Mouse (Mus musculus) midbrain, embryonic 10.5 days (tissue): Measurements from ENCODE around the gene Sv2c. TPM values are rescaled to one million over a fixed set of nuclear protein-coding genes. Genes with fewer than 3 reads are reported as not detected.
"Not testable (repeated sequence)": the region's sequence is repeated elsewhere in the genome, so short reads cannot be mapped to it uniquely, and the experiment has no call there.

Experiments
- DNase-seq: peaks from one replicate; pipeline ENCODE4 v3.0.0-alpha.2; 2017; ENCODE audit warnings: low spot score
- H3K27ac ChIP-seq: fragments of 300-500 bp; sonication (generic); replicated peaks from 2 replicates; pipeline ENCODE4 v1.5.1; 2016; ENCODE audit warnings: mild to moderate bottlenecking
- H3K27me3 ChIP-seq: fragments of 300-500 bp; sonication (generic); 2 replicates; pipeline ENCODE4 v1.6.1; 2016; ENCODE audit warnings: low read depth, mild to moderate bottlenecking; ENCODE audit not compliant: poor library complexity, severe bottlenecking
- H3K36me3 ChIP-seq: fragments of 300-500 bp; sonication (generic); 2 replicates; pipeline ENCODE4 v1.6.1; 2016; ENCODE audit warnings: mild to moderate bottlenecking, moderate library complexity
- H3K4me1 ChIP-seq: fragments of 300-500 bp; sonication (generic); 2 replicates; pipeline ENCODE4 v1.6.1; 2016
- H3K4me3 ChIP-seq: fragments of 300-500 bp; sonication (generic); 2 replicates; pipeline ENCODE4 v1.5.1; 2016; ENCODE audit warnings: mild to moderate bottlenecking, moderate library complexity
- H3K9me3 ChIP-seq: fragments of 300-500 bp; sonication (generic); replicated peaks from 2 replicates; pipeline ENCODE4 v1.6.1; 2016; ENCODE audit warnings: mild to moderate bottlenecking
- whole genome bisulfite sequencing: fragments of 180-500 bp; shearing (Covaris S2); methylation state at CpG from one replicate; pipeline ENCODE4 v1.1.7; 2016; 5-methylcytosine and 5-hydroxymethylcytosine counted together
- polyA plus RNA-seq: library from polyadenylated mRNA; unstranded; fragments of >200 nt; fragmentation: Nextera tagmentation; extraction: Ambion mirVana; gene quantifications from 2 replicates; pipeline ENCODE4 v1.2.1, GENCODE M21; 2016

Sv2c gene
- polyA plus RNA-seq, 1 experiment from 2014 or later = 1.2 TPM

- no peak overlapping the region for H3K27ac ChIP-seq
- H3K9me3 ChIP-seq = no peaks in the 10 kb centered on the region
- no peak overlapping the region for H3K4me3 ChIP-seq
- 87% methylated on average over 9 of the region's 9 CpGs for WGBS
- DNase-seq = no peak
- H3K27me3 ChIP-seq = no peaks in the 10 kb centered on the region
- no peaks in the 10 kb centered on the region for H3K4me1 ChIP-seq
- no peaks in the 10 kb centered on the region for H3K36me3 ChIP-seq
Observed at GRCm38 (mm10) chr13:95988181-95988580, 144.2 kb downstream of the Sv2c start.

GRCm38 (mm10) chr13:95987147-95987546 is 145.2 kb downstream of the Sv2c start:
- H3K4me1 ChIP-seq = no peaks in the 10 kb centered on the region
- no peaks in the 10 kb centered on the region for H3K36me3 ChIP-seq
- H3K27me3 ChIP-seq = no peaks in the 10 kb centered on the region
- 85% methylated on average over 5 of the region's 5 CpGs for WGBS
- H3K27ac ChIP-seq = no peak overlapping the region
- no peaks in the 10 kb centered on the region for H3K9me3 ChIP-seq
- no peak for DNase-seq
- H3K4me3 ChIP-seq = no peak overlapping the region

GRCm38 (mm10) chr13:95986375-95986774 is 146.0 kb downstream of the Sv2c start:
- no peaks in the 10 kb centered on the region for H3K36me3 ChIP-seq
- 0 out of 2 replicates have a peak, but pooled peaks cover under 1% of the 10 kb centered on the region for H3K4me1 ChIP-seq
- no peaks in the 10 kb centered on the region for H3K27me3 ChIP-seq
- 70% methylated on average over 13 of the region's 13 CpGs for WGBS
- H3K27ac ChIP-seq = no peak overlapping the region
- peak; percentile 33 for DNase-seq
- no peak overlapping the region for H3K4me3 ChIP-seq
- no peaks in the 10 kb centered on the region for H3K9me3 ChIP-seq

GRCm38 (mm10) chr13:95975225-95975624 is 157.2 kb downstream of the Sv2c start:
- H3K9me3 ChIP-seq = no peaks in the 10 kb centered on the region
- no peaks in the 10 kb centered on the region for H3K27me3 ChIP-seq
- no peaks in the 10 kb centered on the region for H3K4me1 ChIP-seq
- DNase-seq = no peak
- 87% methylated on average over 10 of the region's 10 CpGs for WGBS
- H3K4me3 ChIP-seq = no peak overlapping the region
- H3K36me3 ChIP-seq = no peaks in the 10 kb centered on the region
- no peak overlapping the region for H3K27ac ChIP-seq

- H3K4me1 ChIP-seq = no peaks in the 10 kb centered on the region
- no peak overlapping the region for H3K4me3 ChIP-seq
- H3K27me3 ChIP-seq = no peaks in the 10 kb centered on the region
- H3K36me3 ChIP-seq = no peaks in the 10 kb centered on the region
- H3K9me3 ChIP-seq = no peaks in the 10 kb centered on the region
- H3K27ac ChIP-seq = no peak overlapping the region
- WGBS = 93% methylated on average over 11 of the region's 11 CpGs
- no peak for DNase-seq
Observed at GRCm38 (mm10) chr13:95974106-95974505, 158.3 kb downstream of the Sv2c start.

GRCm38 (mm10) chr13:95973368-95973958 is 158.9 kb downstream of the Sv2c start:
- H3K9me3 ChIP-seq = no peaks in the 10 kb centered on the region
- H3K4me1 ChIP-seq = peaks cover 4% of the 10 kb centered on the region
- WGBS = 54% methylated on average over 11 of the region's 11 CpGs
- no peak overlapping the region for H3K27ac ChIP-seq
- no peak overlapping the region for H3K4me3 ChIP-seq
- H3K27me3 ChIP-seq = no peaks in the 10 kb centered on the region
- DNase-seq = peak; percentile 73
- no peaks in the 10 kb centered on the region for H3K36me3 ChIP-seq

GRCm38 (mm10) chr13:95968031-95968430 is 164.3 kb downstream of the Sv2c start:
- DNase-seq, H3K27ac ChIP-seq, H3K4me3 ChIP-seq, H3K27me3 ChIP-seq, H3K36me3 ChIP-seq, H3K9me3 ChIP-seq: not testable (repeated sequence)
- H3K4me1 ChIP-seq = peaks cover 23% of the 10 kb centered on the region
- WGBS = 63% methylated on average over 2 of the region's 2 CpGs

- Histone ChIP-seq H3K9me3 (no peaks in the 10 kb centered on the region), H3K4me1 (peaks cover 29% of the 10 kb centered on the region), H3K36me3 (no peaks in the 10 kb centered on the region), H3K27ac (no peak overlapping the region), H3K27me3 (peaks cover 6% of the 10 kb centered on the region), H3K4me3 (no peak overlapping the region)
- no peak for DNase-seq
- 91% methylated on average over 6 of the region's 6 CpGs for WGBS
Observed at GRCm38 (mm10) chr13:95966791-95967190, 165.6 kb downstream of the Sv2c start.

GRCm38 (mm10) chr13:95965596-95965995 is 166.8 kb downstream of the Sv2c start:
- no peak overlapping the region for H3K4me3 ChIP-seq
- H3K36me3 ChIP-seq = no peaks in the 10 kb centered on the region
- H3K27me3 ChIP-seq = peaks cover 6% of the 10 kb centered on the region
- no peaks in the 10 kb centered on the region for H3K9me3 ChIP-seq
- 78% methylated on average over 6 of the region's 6 CpGs for WGBS
- no peak for DNase-seq
- H3K4me1 ChIP-seq = peaks cover 41% of the 10 kb centered on the region
- H3K27ac ChIP-seq = no peak overlapping the region

- Histone ChIP-seq H3K36me3 (no peaks in the 10 kb centered on the region), H3K4me1 (peaks cover 45% of the 10 kb centered on the region), H3K9me3 (no peaks in the 10 kb centered on the region), H3K27ac (no peak overlapping the region), H3K4me3 (no peak overlapping the region), H3K27me3 (peaks cover 6% of the 10 kb centered on the region)
- 72% methylated on average over 10 of the region's 10 CpGs for WGBS
- DNase-seq = no peak
Observed at GRCm38 (mm10) chr13:95965162-95965561, 167.2 kb downstream of the Sv2c start.

GRCm38 (mm10) chr13:95964226-95964625 is 168.2 kb downstream of the Sv2c start:
- Histone ChIP-seq H3K4me1 (peaks cover 55% of the 10 kb centered on the region), H3K9me3 (no peaks in the 10 kb centered on the region)

GRCm38 (mm10) chr13:95963671-95964070 is 168.7 kb downstream of the Sv2c start:
- Histone ChIP-seq H3K27ac (no peak overlapping the region), H3K36me3 (no peaks in the 10 kb centered on the region), H3K4me3 (no peak overlapping the region), H3K9me3 (no peaks in the 10 kb centered on the region), H3K4me1 (peaks cover 59% of the 10 kb centered on the region), H3K27me3 (peaks cover 6% of the 10 kb centered on the region)
- WGBS = 91% methylated on average over 1 of the region's 1 CpGs
- DNase-seq = no peak

More at GRCm38 (mm10) chr13:95964226-95964625, 168.2 kb downstream of the Sv2c start:
- H3K27me3 ChIP-seq = peaks cover 6% of the 10 kb centered on the region
- no peaks in the 10 kb centered on the region for H3K36me3 ChIP-seq
- WGBS = 65% methylated on average over 8 of the region's 8 CpGs
- no peak for DNase-seq
- no peak overlapping the region for H3K4me3 ChIP-seq
- no peak overlapping the region for H3K27ac ChIP-seq

- Histone ChIP-seq H3K4me1 (peaks cover 53% of the 10 kb centered on the region), H3K27ac (peak overlapping the region; percentile 83; the same call in 1 of the 2 replicates), H3K9me3 (no peaks in the 10 kb centered on the region), H3K36me3 (no peaks in the 10 kb centered on the region), H3K27me3 (peaks cover 6% of the 10 kb centered on the region), H3K4me3 (peak overlapping the region; percentile 53)
- no peak for DNase-seq
- 25% methylated on average over 7 of the region's 7 CpGs for WGBS
Observed at GRCm38 (mm10) chr13:95961905-95962304, 170.5 kb downstream of the Sv2c start.
